Mouse (Mus musculus): ENCODE measurements around the gene L3mbtl1. TPM values are rescaled to one million over a fixed set of nuclear protein-coding genes. Genes with fewer than 3 reads are reported as not detected.
A peak's percentile ranks its signal among the peaks of the same experiment; 100 is the strongest.

Gene L3mbtl1
- polyA plus RNA-seq, 1 experiment from 2014 or later, result 0.25 TPM

GRCm38 (mm10) chr2:162991394-162992083, 48.3 kb downstream of the L3mbtl1 start:
- H3K9ac ChIP-seq (ENCODE audit: low read depth, low read length), result no peak overlapping the region
- H3K9me3 ChIP-seq (ENCODE audit: control insufficient read depth, low read length), result no peaks in the 10 kb centered on the region
- DNase-seq (ENCODE audit: low spot score) (no peak), ATAC-seq (ENCODE audit: low read depth) (no peak)
- H3K27ac ChIP-seq (replicated peaks; ENCODE audit: low read depth, low read length), result no peak overlapping the region
- no peaks in the 10 kb centered on the region for H3K27me3 ChIP-seq (replicated peaks; ENCODE audit: control insufficient read depth, insufficient read depth, low read length)
- no peak overlapping the region for H3K4me3 ChIP-seq (ENCODE audit: low read depth, low read length)
- H3K4me2 ChIP-seq (ENCODE audit: low read depth, low read length), result no peak overlapping the region
- no peaks in the 10 kb centered on the region for H3K4me1 ChIP-seq (ENCODE audit: control insufficient read depth, insufficient read depth, low read length)
- 39% methylated on average over 6 of the region's 6 CpGs for WGBS
- no peaks in the 10 kb centered on the region for H3K36me3 ChIP-seq (ENCODE audit: control insufficient read depth, insufficient read depth, low read length)

- DNase-seq (ENCODE audit: low spot score), result no peak
- no peak overlapping the region for H3K27ac ChIP-seq (replicated peaks; ENCODE audit: low read depth, low read length)
- no peaks in the 10 kb centered on the region for H3K4me1 ChIP-seq (ENCODE audit: control insufficient read depth, insufficient read depth, low read length)
- no peak overlapping the region for H3K4me3 ChIP-seq (ENCODE audit: low read depth, low read length)
- no peaks in the 10 kb centered on the region for H3K36me3 ChIP-seq (ENCODE audit: control insufficient read depth, insufficient read depth, low read length)
- no peaks in the 10 kb centered on the region for H3K27me3 ChIP-seq (replicated peaks; ENCODE audit: control insufficient read depth, insufficient read depth, low read length)
- no peak for ATAC-seq (ENCODE audit: low read depth)
- no peak overlapping the region for H3K9ac ChIP-seq (ENCODE audit: low read depth, low read length)
- no peaks in the 10 kb centered on the region for H3K9me3 ChIP-seq (ENCODE audit: control insufficient read depth, low read length)
- H3K4me2 ChIP-seq (ENCODE audit: low read depth, low read length), result no peak overlapping the region
Measured at GRCm38 (mm10) chr2:162992084-162992437, 48.8 kb downstream of the L3mbtl1 start.

GRCm38 (mm10) chr2:162993881-162994616, 50.8 kb downstream of the L3mbtl1 start:
- Histone ChIP-seq H3K4me3 (ENCODE audit: low read depth, low read length) (no peak overlapping the region), H3K27ac (replicated peaks; ENCODE audit: low read depth, low read length) (no peak overlapping the region), H3K36me3 (ENCODE audit: control insufficient read depth, insufficient read depth, low read length) (no peaks in the 10 kb centered on the region), H3K4me1 (ENCODE audit: control insufficient read depth, insufficient read depth, low read length) (no peaks in the 10 kb centered on the region), H3K9me3 (ENCODE audit: control insufficient read depth, low read length) (no peaks in the 10 kb centered on the region), H3K27me3 (replicated peaks; ENCODE audit: control insufficient read depth, insufficient read depth, low read length) (no peaks in the 10 kb centered on the region), H3K9ac (ENCODE audit: low read depth, low read length) (no peak overlapping the region), H3K4me2 (ENCODE audit: low read depth, low read length) (no peak overlapping the region)
- DNase-seq (ENCODE audit: low spot score) (no peak), ATAC-seq (ENCODE audit: low read depth) (no peak)
- 72% methylated on average over 9 of the region's 9 CpGs for WGBS

GRCm38 (mm10) chr2:162998528-162999230, 55.4 kb downstream of the L3mbtl1 start:
- DNase-seq (ENCODE audit: low spot score), result peak; percentile 66
- no peak overlapping the region for H3K27ac ChIP-seq (replicated peaks; ENCODE audit: low read depth, low read length)
- 37% methylated on average over 18 of the region's 18 CpGs for WGBS
- no peaks in the 10 kb centered on the region for H3K27me3 ChIP-seq (replicated peaks; ENCODE audit: control insufficient read depth, insufficient read depth, low read length)
- H3K36me3 ChIP-seq (ENCODE audit: control insufficient read depth, insufficient read depth, low read length), result no peaks in the 10 kb centered on the region
- peak overlapping the region; percentile 50 for H3K4me2 ChIP-seq (ENCODE audit: low read depth, low read length)
- H3K4me1 ChIP-seq (ENCODE audit: control insufficient read depth, insufficient read depth, low read length), result no peaks in the 10 kb centered on the region
- peak overlapping the region; percentile 22; the same call in 1 of the 2 replicates for H3K4me3 ChIP-seq (ENCODE audit: low read depth, low read length)
- H3K9ac ChIP-seq (ENCODE audit: low read depth, low read length), result no peak overlapping the region
- no peaks in the 10 kb centered on the region for H3K9me3 ChIP-seq (ENCODE audit: control insufficient read depth, low read length)
- peak; percentile 75; the same call in 1 of the 2 replicates for ATAC-seq (ENCODE audit: low read depth)

GRCm38 (mm10) chr2:162999744-163000143, 56.5 kb downstream of the L3mbtl1 start:
- no peak overlapping the region for H3K4me3 ChIP-seq (ENCODE audit: low read depth, low read length)
- DNase-seq (ENCODE audit: low spot score), result peak; percentile 37
- H3K27ac ChIP-seq (replicated peaks; ENCODE audit: low read depth, low read length), result no peak overlapping the region
- H3K4me2 ChIP-seq (ENCODE audit: low read depth, low read length), result no peak overlapping the region
- no peaks in the 10 kb centered on the region for H3K4me1 ChIP-seq (ENCODE audit: control insufficient read depth, insufficient read depth, low read length)
- H3K9me3 ChIP-seq (ENCODE audit: control insufficient read depth, low read length), result no peaks in the 10 kb centered on the region
- no peaks in the 10 kb centered on the region for H3K36me3 ChIP-seq (ENCODE audit: control insufficient read depth, insufficient read depth, low read length)
- ATAC-seq (ENCODE audit: low read depth), result no peak
- H3K9ac ChIP-seq (ENCODE audit: low read depth, low read length), result no peak overlapping the region
- H3K27me3 ChIP-seq (replicated peaks; ENCODE audit: control insufficient read depth, insufficient read depth, low read length), result no peaks in the 10 kb centered on the region
- WGBS, result 37% methylated on average over 3 of the region's 3 CpGs

- Histone ChIP-seq H3K9me3 (ENCODE audit: control insufficient read depth, low read length) (no peaks in the 10 kb centered on the region), H3K9ac (ENCODE audit: low read depth, low read length) (no peak overlapping the region), H3K36me3 (ENCODE audit: control insufficient read depth, insufficient read depth, low read length) (no peaks in the 10 kb centered on the region), H3K27me3 (replicated peaks; ENCODE audit: control insufficient read depth, insufficient read depth, low read length) (no peaks in the 10 kb centered on the region), H3K4me1 (ENCODE audit: control insufficient read depth, insufficient read depth, low read length) (no peaks in the 10 kb centered on the region), H3K4me2 (ENCODE audit: low read depth, low read length) (no peak overlapping the region), H3K27ac (replicated peaks; ENCODE audit: low read depth, low read length) (no peak overlapping the region), H3K4me3 (ENCODE audit: low read depth, low read length) (no peak overlapping the region)
- ATAC-seq (ENCODE audit: low read depth) (no peak), DNase-seq (ENCODE audit: low spot score) (no peak)
- WGBS, result 95% methylated on average over 1 of the region's 1 CpGs
Measured at GRCm38 (mm10) chr2:163001071-163001470, 57.8 kb downstream of the L3mbtl1 start.

GRCm38 (mm10) chr2:163007299-163007698, 64.0 kb downstream of the L3mbtl1 start:
- 82% methylated on average over 4 of the region's 4 CpGs for WGBS
- no peaks in the 10 kb centered on the region for H3K36me3 ChIP-seq (ENCODE audit: control insufficient read depth, insufficient read depth, low read length)

GRCm38 (mm10) chr2:163016916-163017743, 73.9 kb downstream of the L3mbtl1 start, which contains the start of gene Ift52:
Gene Ift52, plus strand, starts transcription at chr2:163017354.
- H3K4me2 ChIP-seq (ENCODE audit: low read depth, low read length), result peak within 1 kb of the TSS; percentile 68
- H3K36me3 ChIP-seq (ENCODE audit: control insufficient read depth, insufficient read depth, low read length), result no peaks in the 10 kb centered on the region
- H3K27ac ChIP-seq (replicated peaks; ENCODE audit: low read depth, low read length), result peak within 1 kb of the TSS; percentile 77
- H3K9ac ChIP-seq (ENCODE audit: low read depth, low read length), result peak within 1 kb of the TSS; percentile 87
- ATAC-seq (ENCODE audit: low read depth) (peak; percentile 95), DNase-seq (ENCODE audit: low spot score) (peak; percentile 94)
- no peaks in the 10 kb centered on the region for H3K9me3 ChIP-seq (ENCODE audit: control insufficient read depth, low read length)
- no peaks in the 10 kb centered on the region for H3K27me3 ChIP-seq (replicated peaks; ENCODE audit: control insufficient read depth, insufficient read depth, low read length)
- peaks cover 4% of the 10 kb centered on the region for H3K4me1 ChIP-seq (ENCODE audit: control insufficient read depth, insufficient read depth, low read length)
- WGBS, result under 1% methylated on average over 57 of the region's 57 CpGs
- H3K4me3 ChIP-seq (ENCODE audit: low read depth, low read length), result peak within 1 kb of the TSS; percentile 74

More at GRCm38 (mm10) chr2:163007299-163007698, 64.0 kb downstream of the L3mbtl1 start:
- DNase-seq (ENCODE audit: low spot score), result no peak
- ATAC-seq (ENCODE audit: low read depth), result no peak
- H3K9me3 ChIP-seq (ENCODE audit: control insufficient read depth, low read length), result no peaks in the 10 kb centered on the region
- no peak overlapping the region for H3K27ac ChIP-seq (replicated peaks; ENCODE audit: low read depth, low read length)
- no peak overlapping the region for H3K4me3 ChIP-seq (ENCODE audit: low read depth, low read length)
- no peaks in the 10 kb centered on the region for H3K27me3 ChIP-seq (replicated peaks; ENCODE audit: control insufficient read depth, insufficient read depth, low read length)
- no peak overlapping the region for H3K9ac ChIP-seq (ENCODE audit: low read depth, low read length)
- no peak overlapping the region for H3K4me2 ChIP-seq (ENCODE audit: low read depth, low read length)
- H3K4me1 ChIP-seq (ENCODE audit: control insufficient read depth, insufficient read depth, low read length), result no peaks in the 10 kb centered on the region
